Mouse (Mus musculus) lung, embryonic 14.5 days (tissue): ENCODE measurements around the gene Efnb2. TPM values are rescaled to one million over a fixed set of nuclear protein-coding genes. Genes with fewer than 3 reads are reported as not detected.

ENCODE experiments used
- ATAC-seq: fragments of 200-750 bp; cut with Nextera tagmentation; 2 replicates; pipeline ENCODE4 v1.8.0; 2017; ENCODE audit warnings: mild to moderate bottlenecking, moderate TSS enrichment, moderate library complexity; ENCODE audit not compliant: insufficient read depth
- DNase-seq: peaks from one replicate; pipeline ENCODE4 v3.0.0-alpha.2; 2015
- H3K27ac ChIP-seq: fragments of 300-500 bp; sonication (generic); 2 replicates; pipeline ENCODE4 v1.5.1; 2014; ENCODE audit warnings: low read depth, mild to moderate bottlenecking, moderate library complexity
- H3K27me3 ChIP-seq: fragments of 300-500 bp; sonication (generic); 2 replicates; pipeline ENCODE4 v1.6.1; 2014; ENCODE audit warnings: low read length, control low read depth; ENCODE audit not compliant: insufficient read depth
- H3K36me3 ChIP-seq: fragments of 300-500 bp; sonication (generic); 2 replicates; pipeline ENCODE4 v1.6.1; 2014; ENCODE audit warnings: control low read depth; ENCODE audit not compliant: insufficient read depth
- H3K4me1 ChIP-seq: fragments of 300-500 bp; sonication (generic); 2 replicates; pipeline ENCODE4 v1.6.1; 2014; ENCODE audit warnings: antibody characterized with exemption, control low read depth; ENCODE audit not compliant: insufficient read depth
- H3K4me2 ChIP-seq: fragments of 300-500 bp; sonication (generic); 2 replicates; pipeline ENCODE4 v1.6.1; 2014; ENCODE audit warnings: mild to moderate bottlenecking
- H3K4me3 ChIP-seq: fragments of 300-500 bp; sonication (generic); 2 replicates; pipeline ENCODE4 v1.5.1; 2014; ENCODE audit warnings: low read depth, low read length
- H3K9ac ChIP-seq: fragments of 300-500 bp; sonication (generic); 2 replicates; pipeline ENCODE4 v1.6.1; 2014
- H3K9me3 ChIP-seq: fragments of 300-500 bp; sonication (generic); 2 replicates; pipeline ENCODE4 v1.6.1; 2016; ENCODE audit warnings: low read depth, low read length, control low read depth
- CTCF ChIP-seq: IDR thresholded peaks from 2 replicates; pipeline ENCODE4 v1.5.1; 2016; ENCODE audit warnings: antibody characterized with exemption, low read depth
- WGBS: fragments of 180-500 bp; shearing (Covaris S2); extraction: QIAGEN DNeasy Blood & Tissue Kit; methylation state at CpG from one replicate; pipeline ENCODE4 v1.1.7; 2014; 5-methylcytosine and 5-hydroxymethylcytosine counted together
- polyA plus RNA-seq: library from polyadenylated mRNA; unstranded; fragments of >200 nt; fragmentation: Nextera tagmentation; extraction: Ambion mirVana; gene quantifications from 2 replicates; pipeline ENCODE4 v1.2.1, GENCODE M21; 2014

Efnb2 gene
- polyA plus RNA-seq, 1 experiment from 2014 or later, result 38.4 TPM

- DNase-seq (peak; percentile 72), ATAC-seq (peak; percentile 48; the same call in 1 of the 2 replicates)
- peaks cover 63% of the 10 kb centered on the region for H3K36me3 ChIP-seq
- no peak overlapping the region for H3K4me3 ChIP-seq
- no peaks in the 10 kb centered on the region for H3K9me3 ChIP-seq
- no peak overlapping the region for H3K9ac ChIP-seq
- H3K27me3 ChIP-seq, result no peaks in the 10 kb centered on the region
- peak overlapping the region; percentile 24; the same call in 1 of the 2 replicates for H3K27ac ChIP-seq
- TF ChIP-seq CTCF, result no peak
- 41% methylated on average over 8 of the region's 8 CpGs for WGBS
- H3K4me2 ChIP-seq, result no peak overlapping the region
- H3K4me1 ChIP-seq, result peaks cover 3% of the 10 kb centered on the region; the same call in 1 of the 2 replicates
Measured at GRCm38 (mm10) chr8:8623486-8623885, 37.6 kb downstream of the Efnb2 start.

GRCm38 (mm10) chr8:8622476-8622875, 38.6 kb downstream of the Efnb2 start:
- no peak for TF ChIP-seq CTCF
- Histone ChIP-seq H3K36me3 (peaks cover 67% of the 10 kb centered on the region), H3K4me1 (peaks cover 3% of the 10 kb centered on the region; the same call in 1 of the 2 replicates), H3K4me2 (no peak overlapping the region), H3K9me3 (no peaks in the 10 kb centered on the region), H3K4me3 (no peak overlapping the region), H3K27me3 (no peaks in the 10 kb centered on the region), H3K27ac (no peak overlapping the region), H3K9ac (no peak overlapping the region)
- DNase-seq (no peak), ATAC-seq (no peak)
- 87% methylated on average over 3 of the region's 3 CpGs for WGBS

GRCm38 (mm10) chr8:8622031-8622430, 39.0 kb downstream of the Efnb2 start:
- Histone ChIP-seq H3K27ac (no peak overlapping the region), H3K4me1 (peaks cover 3% of the 10 kb centered on the region; the same call in 1 of the 2 replicates), H3K4me3 (no peak overlapping the region), H3K27me3 (no peaks in the 10 kb centered on the region), H3K36me3 (peaks cover 68% of the 10 kb centered on the region), H3K9me3 (no peaks in the 10 kb centered on the region), H3K4me2 (no peak overlapping the region), H3K9ac (no peak overlapping the region)
- TF ChIP-seq CTCF, result no peak
- DNase-seq (no peak), ATAC-seq (no peak)
- WGBS, result 85% methylated on average over 12 of the region's 12 CpGs

DNA sequence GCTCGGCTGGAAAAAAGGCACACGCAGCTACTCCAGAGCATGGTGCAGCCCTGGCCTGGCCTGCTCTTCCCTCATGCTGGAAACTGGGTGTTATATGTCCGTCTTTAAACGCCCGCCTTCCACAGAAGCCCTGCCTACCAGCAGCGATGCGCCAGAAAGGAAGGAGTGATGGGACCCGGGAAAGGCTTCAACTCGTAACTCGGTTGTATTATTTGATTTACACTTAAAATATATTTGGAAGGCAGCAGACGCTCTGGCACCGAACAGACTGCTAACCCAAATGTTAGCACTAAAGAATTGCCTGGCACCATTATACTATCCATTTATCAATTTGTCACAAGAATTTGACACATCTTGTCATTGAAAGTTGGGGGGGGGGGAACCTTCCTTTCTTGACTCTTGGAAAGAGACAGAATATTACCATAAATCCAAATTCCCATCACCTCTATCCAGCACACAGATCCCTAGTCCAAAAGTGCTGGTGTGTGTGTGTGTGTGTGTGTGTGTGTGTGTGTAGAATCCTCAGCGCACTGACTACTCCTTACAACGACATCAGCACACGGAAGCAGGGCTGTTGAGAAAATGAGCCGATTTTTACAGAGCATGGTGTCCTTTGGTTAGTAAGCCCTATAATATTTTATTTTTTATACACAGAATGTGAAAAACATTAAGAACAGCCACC, 39.7 kb downstream of the Efnb2 start:
- no peak overlapping the region for H3K27ac ChIP-seq
- no peak overlapping the region for H3K9ac ChIP-seq
- no peaks in the 10 kb centered on the region for H3K27me3 ChIP-seq
- H3K4me3 ChIP-seq, result no peak overlapping the region
- no peak for ATAC-seq
- no peaks in the 10 kb centered on the region for H3K9me3 ChIP-seq
- peaks cover 3% of the 10 kb centered on the region; the same call in 1 of the 2 replicates for H3K4me1 ChIP-seq
- TF ChIP-seq CTCF, result no peak
- WGBS, result 72% methylated on average over 16 of the region's 16 CpGs
- DNase-seq, result no peak
- no peak overlapping the region for H3K4me2 ChIP-seq
- peaks cover 73% of the 10 kb centered on the region for H3K36me3 ChIP-seq

DNA sequence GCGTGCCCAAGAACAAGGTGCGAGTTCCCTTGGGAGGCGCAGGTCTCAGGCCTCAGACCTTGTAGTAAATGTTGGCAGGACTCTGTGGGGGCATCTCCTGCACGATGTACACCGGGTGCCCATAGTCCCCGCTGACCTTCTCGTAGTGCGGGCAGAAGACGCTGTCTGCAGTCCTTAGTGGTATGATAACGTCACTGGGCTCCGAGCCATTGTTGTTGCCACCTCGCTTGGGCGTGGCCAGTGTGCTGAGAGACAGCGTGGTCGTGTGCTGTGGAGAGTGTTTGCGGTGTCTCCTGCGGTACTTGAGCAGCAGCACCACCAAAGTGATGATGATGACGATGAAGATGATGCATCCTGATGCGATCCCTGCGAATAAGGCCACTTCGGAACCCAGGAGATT, 40.5 kb downstream of the Efnb2 start:
- H3K4me3 ChIP-seq, result no peak overlapping the region
- H3K27me3 ChIP-seq, result no peaks in the 10 kb centered on the region
- H3K36me3 ChIP-seq, result peaks cover 67% of the 10 kb centered on the region
- H3K4me1 ChIP-seq, result peaks cover 3% of the 10 kb centered on the region; the same call in 1 of the 2 replicates
- WGBS, result 88% methylated on average over 21 of the region's 21 CpGs
- no peak for TF ChIP-seq CTCF
- no peaks in the 10 kb centered on the region for H3K9me3 ChIP-seq
- no peak overlapping the region for H3K4me2 ChIP-seq
- H3K9ac ChIP-seq, result no peak overlapping the region
- ATAC-seq (no peak), DNase-seq (no peak)
- 0 out of 2 replicates have a peak overlapping the region, but pooled peaks have one; percentile 52 for H3K27ac ChIP-seq

DNA sequence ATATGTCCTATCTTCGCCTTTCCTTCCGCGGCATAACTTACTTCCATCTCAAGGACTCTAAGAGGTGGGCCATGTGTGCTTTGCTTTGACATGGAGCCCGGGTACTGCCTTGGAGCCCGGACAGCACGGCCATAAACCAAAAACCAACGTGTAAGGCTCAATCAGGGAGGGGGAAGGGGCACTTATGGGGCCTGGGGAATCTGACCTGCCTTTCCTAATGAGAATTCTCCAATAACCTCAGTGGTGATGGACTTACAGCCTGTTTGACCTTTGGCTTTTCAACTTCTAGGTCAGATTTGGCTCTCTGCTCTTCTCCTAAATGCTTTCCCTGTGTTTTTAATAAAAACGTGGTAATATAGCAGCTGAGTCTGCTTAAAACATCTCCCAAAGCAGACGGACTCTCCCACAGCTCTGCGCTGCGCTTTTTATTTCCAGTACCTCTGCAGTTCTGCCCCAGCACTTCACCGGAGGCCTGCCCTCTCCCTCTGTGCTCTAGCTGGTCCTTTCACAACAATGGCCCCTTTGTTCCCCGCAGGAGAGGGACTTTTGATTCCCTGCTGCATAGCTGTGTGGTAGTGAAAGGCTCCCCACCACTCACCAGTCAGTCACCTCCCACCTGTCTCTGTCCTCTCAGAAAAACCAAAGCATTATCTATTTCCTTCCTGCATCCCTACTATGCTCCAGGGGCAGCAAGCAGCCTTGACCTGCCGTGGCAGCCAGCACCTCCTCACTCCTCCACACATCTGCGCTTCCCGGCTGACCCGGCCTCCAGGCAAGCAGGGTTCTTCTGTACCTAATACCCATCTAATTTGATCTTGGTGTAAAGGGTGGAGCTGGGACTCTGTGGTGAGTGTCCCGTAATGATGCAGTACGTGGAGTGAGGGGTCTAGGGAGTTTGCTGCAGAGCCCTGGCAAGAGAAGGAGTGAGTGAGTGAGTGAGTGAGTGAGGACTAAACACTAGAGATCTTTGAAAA, 41.5 kb downstream of the Efnb2 start:
- WGBS, result 52% methylated on average over 19 of the region's 19 CpGs
- Histone ChIP-seq H3K4me2 (no peak overlapping the region), H3K4me3 (no peak overlapping the region), H3K27ac (peak overlapping the region; percentile 52), H3K27me3 (no peaks in the 10 kb centered on the region), H3K36me3 (peaks cover 65% of the 10 kb centered on the region), H3K9ac (no peak overlapping the region), H3K4me1 (no peaks in the 10 kb centered on the region), H3K9me3 (no peaks in the 10 kb centered on the region)
- peak; percentile 81 for ATAC-seq
- no peak for TF ChIP-seq CTCF
- peak; percentile 53 for DNase-seq

DNA sequence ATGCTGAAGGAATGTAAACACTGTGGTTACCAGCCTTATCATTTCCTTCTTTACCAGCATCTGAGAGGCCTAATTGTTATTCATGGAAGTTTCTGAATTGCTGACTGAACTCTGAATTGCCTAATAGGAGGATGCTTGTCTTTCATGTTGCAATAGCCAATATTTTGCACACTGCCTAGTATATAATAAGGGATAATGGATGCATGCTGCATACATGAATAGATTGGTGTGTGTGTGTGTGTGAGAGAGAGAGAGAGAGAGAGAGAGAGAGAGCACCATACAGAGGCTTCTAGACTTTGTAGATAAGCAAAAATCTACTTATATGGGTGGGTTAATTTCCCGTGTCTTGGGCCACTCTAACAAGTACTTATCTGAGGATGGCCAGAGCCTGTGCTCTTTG, 47.2 kb downstream of the Efnb2 start:
- no peak for DNase-seq

More for the DNA sequence above, 47.2 kb downstream of the Efnb2 start:
- Histone ChIP-seq H3K4me3 (no peak overlapping the region), H3K27me3 (no peaks in the 10 kb centered on the region), H3K9ac (no peak overlapping the region), H3K4me2 (no peak overlapping the region), H3K36me3 (peaks cover 19% of the 10 kb centered on the region; the same call in 1 of the 2 replicates), H3K27ac (no peak overlapping the region), H3K4me1 (0 out of 2 replicates have a peak, but pooled peaks cover 4% of the 10 kb centered on the region), H3K9me3 (no peaks in the 10 kb centered on the region)
- ATAC-seq, result no peak
- WGBS, result 36% methylated on average over 1 of the region's 1 CpGs
- TF ChIP-seq CTCF, result no peak
